Mouse (Mus musculus) Patski (cell line): ENCODE data around the gene Dnah6. TPM values are rescaled to one million over a fixed set of nuclear protein-coding genes. Genes with fewer than 3 reads are reported as not detected.

Source experiments
- ATAC-seq: fragments of 100-300 bp; one replicate; pipeline ENCODE4 v1.8.0; 2021
- CTCF ChIA-PET: fragments of 350-600 bp; sonication (Branson Sonifier 250); formaldehyde crosslinking; loops from one replicate; lab custom pipeline; 2022; ENCODE audit warnings: inconsistent platforms; lab: Charles Lee
- POLR2A ChIA-PET: fragments of 350-600 bp; sonication (Branson Sonifier 250); formaldehyde crosslinking; loops from one replicate; lab custom pipeline; 2022; ENCODE audit warnings: antibody characterized with exemption, inconsistent platforms; lab: Charles Lee
- DNase-seq: peaks from one replicate; pipeline ENCODE4 v3.0.0-alpha.2; 2011; ENCODE audit warnings: low read depth, low spot score
- H3K27me3 ChIP-seq: fragments of 371-371 bp; one replicate; pipeline ENCODE4 v1.5.1; 2021
- CTCF ChIP-seq: fragments of 100-300 bp; IDR thresholded peaks from one replicate; pipeline ENCODE4 v1.5.1; 2021
- in situ Hi-C: fragments of 300-500 bp; cut with MboI; formaldehyde crosslinking; loops from 3 replicates; pipeline ENCODE4 v1.11.1; 2018; ENCODE audit warnings: low pct_unique_long_range_greater_than_20kb, mixed read lengths
- polyA plus RNA-seq: library from polyadenylated mRNA; unstranded; gene quantifications from one replicate; pipeline ENCODE4 v1.2.3, GENCODE M21; 2021

Dnah6 gene
- polyA plus RNA-seq, 1 experiment from 2014 or later, result 0.01 TPM

DNA sequence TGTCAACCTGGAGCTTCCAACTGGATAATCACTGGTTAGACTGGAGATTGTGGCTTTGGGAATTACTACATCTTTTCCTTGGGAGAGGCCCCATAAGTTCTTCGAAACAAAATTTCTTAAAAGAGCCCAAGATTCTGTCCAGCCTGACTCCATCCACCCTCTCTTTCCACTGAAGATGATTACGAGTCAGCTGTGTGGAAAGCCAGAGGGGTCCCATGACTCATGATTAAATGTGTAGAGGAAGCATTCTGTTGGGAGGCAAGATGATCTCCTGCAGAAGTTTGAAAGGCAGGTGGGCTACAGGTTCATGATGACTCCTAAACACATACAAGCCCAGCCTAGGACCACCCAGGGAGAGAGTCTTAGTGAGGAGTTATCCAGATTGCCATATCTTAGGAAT is 66.0 kb downstream of the Dnah6 start:
- no peaks in the 10 kb centered on the region for H3K27me3 ChIP-seq
- no peak for DNase-seq
- POLR2A ChIA-PET, result no interaction called here
- ATAC-seq, result peak; percentile 61
- no peak for TF ChIP-seq CTCF
- in situ Hi-C loops, result no loop called here
- CTCF ChIA-PET, result interaction anchor here (1.2 kb wide), 1 partner anchor 214 kb away, joined by 3 read pairs; no protein-coding TSS in a partner anchor

DNA sequence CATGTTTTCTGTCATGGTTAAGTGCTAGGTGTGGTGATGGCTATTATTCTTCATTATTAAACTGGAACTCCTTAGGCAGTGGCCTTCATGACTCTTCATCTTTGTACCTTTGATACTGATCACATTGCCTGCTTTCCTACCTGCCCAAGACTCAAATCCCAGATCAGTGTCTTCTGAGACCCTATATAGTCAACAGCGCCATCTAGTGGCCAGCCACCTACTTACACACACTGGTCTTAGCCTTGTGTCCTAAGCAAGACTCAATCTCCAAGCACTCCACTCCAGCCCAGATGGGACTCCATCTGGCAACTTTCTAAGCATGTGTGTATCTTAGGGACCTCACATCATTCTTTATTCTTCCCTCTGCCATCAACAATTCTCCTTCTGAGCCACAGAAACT is 67.8 kb downstream of the Dnah6 start:
- DNase-seq, result peak; percentile 30
- ChIA-PET CTCF (interaction anchor here (0.6 to 1.6 kb wide), 4 partner anchors 17 to 213 kb away, joined by 3 to 5 read pairs (median 4); no protein-coding TSS in a partner anchor), POLR2A (no interaction called here)
- TF ChIP-seq CTCF, result peak; percentile 88
- in situ Hi-C loops, result loop anchor here (5.0 kb wide), 2 partner anchors 211 to 311 kb away; no protein-coding TSS in a partner anchor
- peak; percentile 48 for ATAC-seq
- no peaks in the 10 kb centered on the region for H3K27me3 ChIP-seq

DNA sequence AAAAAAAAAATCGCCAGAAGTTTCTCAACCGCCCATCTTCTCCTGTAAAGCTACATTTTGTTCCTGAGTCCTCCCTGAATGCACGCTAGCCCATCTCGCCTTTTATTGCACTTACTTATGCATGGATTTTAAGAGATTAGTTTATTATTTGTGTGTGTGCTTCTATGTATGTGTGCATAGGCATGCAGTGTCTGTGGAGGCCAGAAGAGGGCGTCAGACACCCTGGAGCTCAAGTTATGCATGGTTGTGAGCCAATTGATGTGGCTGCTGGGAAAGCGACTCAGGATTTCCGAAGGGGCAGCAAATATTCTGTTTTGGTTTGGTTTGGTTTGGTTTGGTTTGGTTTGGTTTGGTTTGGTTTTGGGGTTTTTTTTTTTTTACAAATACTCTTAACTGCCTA is 78.0 kb downstream of the Dnah6 start:
- no peak for DNase-seq
- peaks cover 3% of the 10 kb centered on the region for H3K27me3 ChIP-seq
- in situ Hi-C loops, result no loop called here
- no peak for TF ChIP-seq CTCF
- ChIA-PET CTCF (interaction anchor here (1.0 kb wide), 2 partner anchors 12 to 68 kb away, joined by 3 read pairs; no protein-coding TSS in a partner anchor), POLR2A (no interaction called here)
- no peak for ATAC-seq

DNA sequence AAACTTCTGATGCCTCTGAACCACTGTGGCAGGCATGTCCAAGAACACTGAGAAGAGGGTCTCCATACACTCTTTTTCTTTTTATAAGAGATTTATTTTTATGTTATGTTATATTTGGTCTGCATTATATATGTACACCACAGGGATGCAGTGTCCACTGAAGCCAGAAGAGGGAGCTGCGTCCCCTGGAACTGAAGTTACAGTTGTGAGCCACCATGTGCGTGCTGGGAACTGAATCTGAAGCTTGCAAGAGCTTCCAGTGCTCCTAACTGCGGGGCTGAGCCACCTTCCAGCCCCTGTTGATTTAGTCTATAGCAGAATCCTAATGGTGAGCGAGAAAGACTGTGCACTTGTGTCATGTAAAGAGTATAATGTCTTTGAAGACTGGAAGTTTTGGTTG is 78.7 kb downstream of the Dnah6 start:
- POLR2A ChIA-PET, result no interaction called here
- CTCF ChIA-PET, result interaction anchor here (1.0 to 1.5 kb wide), 2 partner anchors 11 to 68 kb away, joined by 3 read pairs; no protein-coding TSS in a partner anchor
- TF ChIP-seq CTCF, result peak; percentile 24
- peaks cover 3% of the 10 kb centered on the region for H3K27me3 ChIP-seq
- ATAC-seq (no peak), DNase-seq (no peak)
- in situ Hi-C loops, result no loop called here

DNA sequence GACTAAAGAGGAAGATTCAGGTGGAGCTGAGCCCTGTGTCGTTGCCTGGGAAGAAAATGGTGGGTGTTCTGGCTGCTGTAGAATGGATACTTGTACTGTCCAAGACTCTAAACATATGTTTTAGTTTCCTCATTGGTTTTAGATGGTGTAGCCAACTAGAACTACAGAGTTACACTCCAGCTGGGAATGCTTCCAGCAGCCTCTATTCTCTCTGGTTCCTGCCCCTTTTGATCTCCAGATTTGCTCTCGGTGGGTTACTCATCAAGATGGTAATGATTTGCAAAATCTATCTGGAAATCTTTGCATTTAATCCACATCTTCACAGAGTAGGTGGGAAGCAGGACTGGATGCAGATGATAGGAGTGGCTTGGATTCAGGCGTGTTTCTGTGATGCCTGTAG is 80.6 kb downstream of the Dnah6 start:
- H3K27me3 ChIP-seq, result peaks cover 3% of the 10 kb centered on the region
- POLR2A ChIA-PET, result no interaction called here
- CTCF ChIA-PET, result no interaction called here
- DNase-seq, result no peak
- TF ChIP-seq CTCF, result no peak
- no peak for ATAC-seq
- in situ Hi-C loops, result no loop called here

DNA sequence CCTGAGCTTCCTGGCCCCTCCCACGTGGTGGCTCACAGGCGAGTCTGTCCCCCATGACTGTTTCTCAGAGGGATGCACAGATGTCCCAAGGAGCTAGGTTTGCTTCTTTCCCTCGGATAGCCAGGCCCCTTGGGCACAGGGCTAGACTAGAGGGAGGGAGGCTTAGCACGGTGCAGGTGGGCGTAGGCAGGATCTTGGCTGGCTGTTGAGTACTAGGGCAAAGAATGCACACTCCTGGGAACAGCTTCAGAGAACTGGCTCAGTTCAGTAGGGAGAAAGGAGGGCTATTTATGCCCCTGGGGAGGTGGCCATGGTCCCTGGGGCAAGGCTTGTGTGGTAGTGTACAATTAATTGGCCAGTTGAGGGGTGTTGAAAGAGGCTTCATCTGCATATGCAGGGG is 88.7 kb downstream of the Dnah6 start:
- DNase-seq (no peak), ATAC-seq (no peak)
- in situ Hi-C loops, result no loop called here
- TF ChIP-seq CTCF, result no peak
- CTCF ChIA-PET, result no interaction called here
- POLR2A ChIA-PET, result no interaction called here
- no peaks in the 10 kb centered on the region for H3K27me3 ChIP-seq

DNA sequence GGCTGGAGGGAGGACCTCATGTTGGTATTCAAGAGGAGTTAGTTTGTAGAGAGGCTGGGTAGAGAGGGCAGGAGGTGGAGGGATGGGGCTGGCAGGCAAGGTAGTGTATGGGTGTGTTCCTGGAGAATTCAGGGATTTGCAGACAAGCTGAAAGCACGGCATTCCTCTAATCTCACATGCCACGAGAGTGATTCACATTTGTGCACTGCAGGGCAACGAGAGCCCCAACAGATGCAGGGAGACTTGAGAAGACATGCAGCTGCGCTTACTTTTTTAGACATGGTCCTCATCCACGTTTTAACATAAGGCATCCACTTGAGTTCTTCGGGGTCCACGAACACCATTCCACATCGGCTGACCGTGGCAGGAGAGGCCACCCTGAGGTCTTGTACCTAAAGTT is 93.9 kb downstream of the Dnah6 start:
- in situ Hi-C loops, result no loop called here
- DNase-seq, result no peak
- H3K27me3 ChIP-seq, result no peaks in the 10 kb centered on the region
- POLR2A ChIA-PET, result no interaction called here
- CTCF ChIA-PET, result no interaction called here
- peak; percentile 35 for ATAC-seq
- no peak for TF ChIP-seq CTCF

DNA sequence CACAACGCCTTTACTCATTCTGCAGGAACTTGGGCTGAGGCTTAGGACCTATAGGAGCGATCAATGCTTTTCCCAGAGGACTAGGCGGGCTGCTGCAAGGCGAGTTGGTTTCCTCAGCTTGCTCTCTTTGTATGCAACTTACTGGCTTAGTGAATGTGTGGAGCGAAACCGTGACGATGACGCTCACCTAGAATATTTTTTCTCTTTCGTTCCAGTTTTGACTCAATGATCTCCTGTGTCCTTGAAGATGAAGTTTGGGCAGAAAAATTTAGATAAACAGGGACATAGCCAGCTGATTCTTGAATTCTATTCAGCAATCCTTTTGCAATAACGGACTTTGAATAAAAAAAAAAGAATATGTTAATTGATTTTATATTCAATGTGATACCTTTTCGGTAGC is 101.1 kb downstream of the Dnah6 start:
- ChIA-PET POLR2A (no interaction called here), CTCF (no interaction called here)
- peaks cover 2% of the 10 kb centered on the region for H3K27me3 ChIP-seq
- in situ Hi-C loops, result no loop called here
- no peak for TF ChIP-seq CTCF
- DNase-seq (no peak), ATAC-seq (no peak)

DNA sequence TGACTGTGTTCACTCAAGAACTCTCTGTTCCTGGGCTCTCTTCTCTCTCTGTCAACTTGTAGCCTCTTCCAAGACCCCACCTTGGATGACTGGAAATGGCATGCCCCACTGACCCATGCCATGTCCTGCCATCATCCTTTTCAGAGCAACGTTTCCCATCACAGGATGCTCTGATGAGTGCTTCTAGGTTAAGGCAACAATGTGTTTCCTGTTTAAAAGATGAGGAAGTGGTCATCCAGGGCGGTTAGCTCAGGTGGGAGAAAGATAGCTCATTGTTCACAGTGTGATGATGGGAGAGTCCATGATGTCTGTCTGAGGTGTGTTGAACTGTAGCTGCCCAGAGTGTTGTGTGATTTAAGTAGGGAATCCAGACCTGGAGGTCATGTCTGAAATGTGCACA is 107.6 kb downstream of the Dnah6 start:
- peaks cover 2% of the 10 kb centered on the region for H3K27me3 ChIP-seq
- in situ Hi-C loops, result no loop called here
- DNase-seq (no peak), ATAC-seq (no peak)
- ChIA-PET POLR2A (no interaction called here), CTCF (no interaction called here)
- TF ChIP-seq CTCF, result no peak

DNA sequence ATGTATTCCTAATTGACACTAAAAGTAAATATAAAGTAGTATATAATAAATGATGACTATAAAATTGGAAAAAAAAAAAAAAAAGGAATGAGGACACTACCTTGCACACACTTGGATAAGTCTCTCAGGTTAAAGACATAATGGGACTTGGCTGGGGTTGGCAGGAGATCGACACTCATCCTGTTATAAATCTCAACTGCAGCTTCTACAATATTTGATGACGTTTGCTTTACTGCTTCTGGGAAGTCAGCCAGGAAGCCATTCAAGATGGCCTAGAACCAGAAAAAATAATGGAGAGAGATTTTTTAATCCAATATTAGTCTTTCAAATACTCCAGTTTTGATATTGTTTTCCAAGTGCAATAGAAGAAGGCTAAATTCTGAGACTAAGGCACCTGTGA is 108.1 kb downstream of the Dnah6 start:
- ChIA-PET POLR2A (no interaction called here), CTCF (no interaction called here)
- in situ Hi-C loops, result no loop called here
- no peak for TF ChIP-seq CTCF
- ATAC-seq (no peak), DNase-seq (no peak)
- H3K27me3 ChIP-seq, result peaks cover 2% of the 10 kb centered on the region

DNA sequence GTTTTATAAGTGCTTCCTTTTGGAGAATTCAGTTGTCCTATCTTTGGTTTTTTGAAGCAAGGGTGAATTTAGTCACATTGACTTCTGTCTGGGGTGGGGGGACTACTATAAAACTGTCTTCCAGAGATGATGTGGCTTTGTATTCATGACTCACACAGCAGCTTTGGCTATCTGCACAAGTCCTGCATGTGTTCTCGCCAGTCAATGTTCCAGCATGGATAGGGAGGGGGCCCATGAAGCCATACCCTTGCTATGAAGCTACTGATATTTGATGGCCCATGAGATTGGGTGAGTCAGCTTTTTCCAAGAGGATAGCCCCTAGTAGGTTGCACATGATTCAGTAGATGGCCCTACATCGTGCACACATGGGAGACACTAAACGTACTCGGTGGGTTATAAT is 128.3 kb downstream of the Dnah6 start:
- CTCF ChIA-PET, result no interaction called here
- in situ Hi-C loops, result no loop called here

DNA sequence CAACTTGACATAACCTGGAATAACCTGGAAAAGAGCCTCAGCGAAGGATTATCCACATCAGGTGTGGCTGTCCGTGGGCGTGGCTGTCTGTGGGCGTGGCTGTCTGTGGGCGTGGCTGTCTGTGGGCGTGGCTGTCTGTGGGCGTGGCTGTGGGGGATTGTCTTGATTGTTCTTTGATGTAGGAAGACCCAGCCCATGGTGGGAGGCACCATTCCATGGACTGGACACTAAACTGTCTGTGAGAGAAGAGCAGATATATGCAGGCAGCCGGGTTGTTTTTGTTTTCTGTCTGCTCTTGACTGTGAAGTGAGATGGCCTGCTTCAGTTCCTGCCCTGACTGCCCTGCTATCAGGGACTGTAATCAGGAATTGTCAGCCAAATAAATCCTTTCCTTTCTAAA is 130.6 kb downstream of the Dnah6 start:
- in situ Hi-C loops, result no loop called here
- ChIA-PET CTCF (no interaction called here), POLR2A (no interaction called here)
- TF ChIP-seq CTCF, result no peak
- DNase-seq, result no peak
- ATAC-seq, result no peak
- peaks cover 16% of the 10 kb centered on the region for H3K27me3 ChIP-seq

More for the DNA sequence above, 128.3 kb downstream of the Dnah6 start:
- TF ChIP-seq CTCF, result no peak
- DNase-seq, result no peak
- POLR2A ChIA-PET, result no interaction called here
- H3K27me3 ChIP-seq, result peaks cover 21% of the 10 kb centered on the region
- no peak for ATAC-seq
